Mouse (Mus musculus): ENCODE results near the gene Muc5b. TPM values are rescaled to one million over a fixed set of nuclear protein-coding genes. Genes with fewer than 3 reads are reported as not detected.

Muc5b gene
- total and polyA plus RNA-seq, 3 experiments, result 0.01 TPM; not detected in 2

GRCm38 (mm10) chr7:141911305-141911704 is 72.4 kb downstream of the Muc5b start:
- no peaks in the 10 kb centered on the region for H3K79me2 ChIP-seq (ENCODE audit: control insufficient read depth, insufficient read depth, low read length, poor library complexity)
- peaks cover 0 to 11% of the 10 kb centered on the region in 2 experiments; a peak in 2 of 4 replicates for H3K36me3 ChIP-seq (ENCODE audit: control insufficient read depth in 1 of 2, insufficient read depth in 2 of 2, low read length in 2 of 2)
- H3K27me3 ChIP-seq (ENCODE audit: control insufficient read depth in 1 of 2, insufficient read depth in 2 of 2, low read length in 2 of 2), result peaks cover 8 to 18% of the 10 kb centered on the region in 2 experiments
- DNase-seq (ENCODE audit: low read depth, low spot score), result peak; percentile 23
- peaks cover 2% of the 10 kb centered on the region in 2 experiments; a peak in 3 of 4 replicates for H3K4me1 ChIP-seq (ENCODE audit: control insufficient read depth in 1 of 2, insufficient read depth in 2 of 2, low read length in 2 of 2)
- H3K9me3 ChIP-seq (replicated peaks; ENCODE audit: insufficient read depth, low read length), result no peaks in the 10 kb centered on the region
- H3K27ac ChIP-seq (ENCODE audit: control insufficient read depth, low read depth, low read length), result no peak overlapping the region
- H3K4me3 ChIP-seq (ENCODE audit: control insufficient read depth in 1 of 2, insufficient read depth in 1 of 2, low read depth in 2 of 2, low read length in 2 of 2), result no peak overlapping the region
- TF ChIP-seq MYB (IDR thresholded peaks at IDR 0.05; ENCODE audit: low read depth, low read length), result no peak
- TF ChIP-seq POLR2AphosphoS5 (IDR thresholded peaks at IDR 0.05; ENCODE audit: borderline replicate concordance, low read depth, low read length), result no peak
- TF ChIP-seq USF1 (IDR thresholded peaks at IDR 0.05; ENCODE audit: low read depth, low read length), result no peak
- no peak for TF ChIP-seq POLR2AphosphoS2 (IDR thresholded peaks at IDR 0.05; ENCODE audit: low read length)
- TF ChIP-seq HCFC1 (IDR thresholded peaks at IDR 0.05; ENCODE audit: low read depth, low read length), result no peak
- TF ChIP-seq ZMIZ1 (IDR thresholded peaks at IDR 0.05; ENCODE audit: low read depth, low read length), result no peak
- no peak for TF ChIP-seq JUND (IDR thresholded peaks at IDR 0.05; ENCODE audit: low read depth, low read length)
- TF ChIP-seq ELF1 (IDR thresholded peaks at IDR 0.05; ENCODE audit: low read depth, low read length), result no peak
- no peak for TF ChIP-seq MAX (IDR thresholded peaks at IDR 0.05; ENCODE audit: low read length)
- TF ChIP-seq NELFE (IDR thresholded peaks at IDR 0.05; ENCODE audit: low read depth, low read length), result no peak
- TF ChIP-seq MAFK (IDR thresholded peaks at IDR 0.05; ENCODE audit: borderline replicate concordance, low read depth, low read length), result no peak
- TF ChIP-seq TBP (IDR thresholded peaks at IDR 0.05; ENCODE audit: low read depth, low read length), result no peak
- TF ChIP-seq POLR2A (IDR thresholded peaks at IDR 0.05; ENCODE audit: control insufficient read depth in 1 of 2, insufficient read depth in 1 of 2, low read depth in 1 of 2, low read length in 2 of 2, poor library complexity in 1 of 2), result no peak
- no peak overlapping the region for H3K9ac ChIP-seq (ENCODE audit: control insufficient read depth, low read depth, low read length, poor library complexity, severe bottlenecking)

GRCm38 (mm10) chr7:141918407-141918806 is 79.5 kb downstream of the Muc5b start, which contains the start of gene Tollip:
Tollip (minus strand) TSS chr7:141918507.
- Histone ChIP-seq H3K27me3 (ENCODE audit: control insufficient read depth in 1 of 2, insufficient read depth in 2 of 2, low read length in 2 of 2) (peaks cover 4 to 16% of the 10 kb centered on the region in 2 experiments; a peak in 3 of 4 replicates), H3K36me3 (ENCODE audit: control insufficient read depth in 1 of 2, insufficient read depth in 2 of 2, low read length in 2 of 2) (no peaks in the 10 kb centered on the region), H3K4me3 (ENCODE audit: control insufficient read depth in 1 of 2, insufficient read depth in 1 of 2, low read depth in 2 of 2, low read length in 2 of 2) (no peak within 1 kb of the TSS), H3K27ac (ENCODE audit: control insufficient read depth, low read depth, low read length) (no peak within 1 kb of the TSS), H3K4me1 (ENCODE audit: control insufficient read depth in 1 of 2, insufficient read depth in 2 of 2, low read length in 2 of 2) (no peaks in the 10 kb centered on the region), H3K9ac (ENCODE audit: control insufficient read depth, low read depth, low read length, poor library complexity, severe bottlenecking) (no peak within 1 kb of the TSS), H3K79me2 (ENCODE audit: control insufficient read depth, insufficient read depth, low read length, poor library complexity) (no peaks in the 10 kb centered on the region), H3K9me3 (replicated peaks; ENCODE audit: insufficient read depth, low read length) (no peaks in the 10 kb centered on the region)
- no peak for DNase-seq (ENCODE audit: low read depth, low spot score)
- no peak for TF ChIP-seq GABPA (IDR thresholded peaks at IDR 0.05; ENCODE audit: low read depth, low read length)
- no peak for TF ChIP-seq MEF2A (IDR thresholded peaks at IDR 0.05; ENCODE audit: extremely low read depth, insufficient replicate concordance, low read depth, low read length, poor library complexity, severe bottlenecking)
- TF ChIP-seq RAD21 (IDR thresholded peaks at IDR 0.05; ENCODE audit: low read depth, low read length), result no peak
- TF ChIP-seq ZC3H11A (IDR thresholded peaks at IDR 0.05; ENCODE audit: low read depth, low read length), result no peak
- TF ChIP-seq ZNF384 (IDR thresholded peaks at IDR 0.05; ENCODE audit: low read depth, low read length), result no peak
- no peak for TF ChIP-seq TBP (IDR thresholded peaks at IDR 0.05; ENCODE audit: low read depth, low read length)
- TF ChIP-seq MYB (IDR thresholded peaks at IDR 0.05; ENCODE audit: low read depth, low read length), result no peak
- no peak for TF ChIP-seq BHLHE40 (IDR thresholded peaks at IDR 0.05; ENCODE audit: borderline replicate concordance, low read depth, low read length)
- TF ChIP-seq KAT2A (conservative IDR thresholded peaks at IDR 0.05; ENCODE audit: low read depth, low read length), result no peak
- TF ChIP-seq ELF1 (IDR thresholded peaks at IDR 0.05; ENCODE audit: low read depth, low read length), result no peak
- no peak for TF ChIP-seq USF1 (IDR thresholded peaks at IDR 0.05; ENCODE audit: low read depth, low read length)
- no peak for TF ChIP-seq NELFE (IDR thresholded peaks at IDR 0.05; ENCODE audit: low read depth, low read length)
- TF ChIP-seq UBTF (IDR thresholded peaks at IDR 0.05; ENCODE audit: borderline replicate concordance, insufficient read depth, low read depth, low read length), result no peak
